Mouse (Mus musculus) thymus, adult 2 months (tissue): Measurements from ENCODE around the gene Nrxn2.

Source experiments
- CTCF ChIP-seq: fragments of 200-500 bp; IDR thresholded peaks from 2 replicates; pipeline ENCODE4 v1.5.1; 2012; ENCODE audit warnings: mild to moderate bottlenecking, control low read depth, low read length, moderate library complexity, borderline replicate concordance; ENCODE audit not compliant: control insufficient read depth, poor library complexity, insufficient read depth; ENCODE audit errors: extremely low read depth
- POLR2A ChIP-seq: fragments of 200-500 bp; IDR thresholded peaks from 2 replicates; pipeline ENCODE4 v1.6.1; 2012; ENCODE audit warnings: mild to moderate bottlenecking, low read length, control low read depth, moderate library complexity; ENCODE audit not compliant: control insufficient read depth, poor library complexity, insufficient read depth; ENCODE audit errors: extremely low read depth

- TF ChIP-seq CTCF: no peak
- no peak for TF ChIP-seq POLR2A
Observed at GRCm38 (mm10) chr19:6370175-6370574, 48.4 kb upstream of the Nrxn2 start.
